Mouse (Mus musculus): ENCODE results near the gene Megf11. TPM values are rescaled to one million over a fixed set of nuclear protein-coding genes. Genes with fewer than 3 reads are reported as not detected.

Megf11 gene
- polyA plus RNA-seq, 1 experiment from 2014 or later, result 0.70 TPM

DNA sequence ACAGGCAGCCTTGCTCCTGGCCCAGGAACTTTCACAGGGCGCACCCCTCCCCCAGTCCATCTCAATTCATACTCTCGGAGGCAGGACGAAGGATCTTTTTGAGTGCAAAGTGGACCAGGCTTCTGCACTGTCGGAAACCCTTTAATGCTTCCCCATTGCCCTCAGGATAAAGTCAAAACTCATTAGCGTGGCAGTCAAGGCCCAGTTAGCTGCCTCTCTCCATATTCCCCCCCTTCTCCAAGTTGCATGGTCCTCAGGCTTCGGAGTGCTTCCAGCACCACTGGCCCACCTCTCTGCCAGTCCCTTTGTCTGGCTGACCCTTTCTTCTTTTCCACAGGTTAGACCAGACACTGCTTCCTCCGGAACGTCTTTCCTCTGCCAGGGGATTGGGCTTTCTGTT lies 16.7 kb downstream of the Megf11 start:
- Histone ChIP-seq H3K9me3 (replicated peaks; ENCODE audit: control insufficient read depth, low read length) (no peaks in the 10 kb centered on the region), H3K27ac (ENCODE audit: low read depth, low read length) (no peak overlapping the region), H3K4me1 (ENCODE audit: control insufficient read depth, insufficient read depth, low read length) (no peaks in the 10 kb centered on the region), H3K4me2 (no peak overlapping the region), H3K36me3 (ENCODE audit: control insufficient read depth, insufficient read depth, low read length) (no peaks in the 10 kb centered on the region), H3K9ac (ENCODE audit: low read depth, low read length) (no peak overlapping the region), H3K4me3 (ENCODE audit: low read depth, low read length) (no peak overlapping the region), H3K27me3 (ENCODE audit: control insufficient read depth, insufficient read depth, low read length) (no peaks in the 10 kb centered on the region)
- ATAC-seq (replicated peaks; ENCODE audit: insufficient number of reproducible peaks, low FRiP score, low TSS enrichment), result no peak
- WGBS (ENCODE audit: insufficient replicate concordance), result 77% methylated on average over 8 of the region's 8 CpGs

DNA sequence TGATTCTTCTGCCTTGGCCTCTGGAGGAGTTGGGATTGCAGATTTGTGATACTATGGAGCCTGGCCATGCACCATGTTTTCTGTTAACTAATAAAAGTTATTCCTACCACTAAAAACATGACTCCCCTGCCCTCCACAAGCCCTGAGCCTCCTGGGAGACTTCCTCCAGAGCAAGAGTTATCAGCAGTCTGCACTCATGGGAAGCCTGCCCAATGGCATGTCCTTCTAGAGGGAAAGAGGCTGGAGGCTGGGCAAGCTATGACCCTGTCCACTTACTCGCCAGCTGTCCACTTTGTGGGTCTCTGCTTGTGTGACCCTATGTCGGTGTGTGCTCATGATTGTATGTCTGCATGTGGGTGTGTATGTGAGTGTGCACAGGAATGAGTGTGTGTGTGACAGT lies 21.4 kb downstream of the Megf11 start:
- WGBS (ENCODE audit: insufficient replicate concordance), result 60% methylated on average over 2 of the region's 2 CpGs
- Histone ChIP-seq H3K9ac (ENCODE audit: low read depth, low read length) (no peak overlapping the region), H3K4me1 (ENCODE audit: control insufficient read depth, insufficient read depth, low read length) (no peaks in the 10 kb centered on the region), H3K4me2 (no peak overlapping the region), H3K27ac (ENCODE audit: low read depth, low read length) (no peak overlapping the region), H3K36me3 (ENCODE audit: control insufficient read depth, insufficient read depth, low read length) (no peaks in the 10 kb centered on the region), H3K4me3 (ENCODE audit: low read depth, low read length) (no peak overlapping the region), H3K27me3 (ENCODE audit: control insufficient read depth, insufficient read depth, low read length) (no peaks in the 10 kb centered on the region), H3K9me3 (replicated peaks; ENCODE audit: control insufficient read depth, low read length) (no peaks in the 10 kb centered on the region)
- ATAC-seq (replicated peaks; ENCODE audit: insufficient number of reproducible peaks, low FRiP score, low TSS enrichment), result no peak

DNA sequence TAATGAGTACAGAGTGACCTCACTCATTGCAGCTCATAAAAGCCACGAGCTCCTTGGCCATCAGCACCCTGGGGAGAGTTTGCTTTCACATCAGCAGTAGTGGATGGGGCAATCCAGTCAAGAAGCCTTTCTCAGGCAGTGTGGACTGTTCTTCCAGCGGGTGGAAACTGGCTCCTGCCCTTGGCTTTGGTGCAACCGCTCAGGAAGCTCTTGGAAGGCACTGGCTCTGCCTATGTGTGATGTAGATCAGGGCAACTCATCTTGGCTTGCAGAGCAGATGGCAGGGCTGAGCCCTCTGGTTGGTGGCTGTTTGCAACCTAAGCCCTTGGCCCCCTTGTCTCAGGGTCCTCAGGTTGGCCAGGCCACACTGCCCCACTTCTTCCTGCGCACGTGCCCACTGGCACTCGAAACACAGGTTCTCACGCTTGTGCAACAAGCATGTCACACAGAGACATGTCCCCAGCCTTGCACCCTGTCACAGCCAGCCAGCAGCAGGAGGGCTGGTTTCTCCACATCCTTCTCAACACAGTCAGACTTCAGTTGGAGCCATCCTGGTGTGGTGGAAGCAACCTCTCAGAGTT lies 22.1 kb downstream of the Megf11 start:
- WGBS (ENCODE audit: insufficient replicate concordance), result 78% methylated on average over 7 of the region's 7 CpGs
- H3K4me2 ChIP-seq, result no peak overlapping the region
- no peaks in the 10 kb centered on the region for H3K36me3 ChIP-seq (ENCODE audit: control insufficient read depth, insufficient read depth, low read length)
- H3K4me3 ChIP-seq (ENCODE audit: low read depth, low read length), result no peak overlapping the region
- H3K27ac ChIP-seq (ENCODE audit: low read depth, low read length), result no peak overlapping the region
- no peaks in the 10 kb centered on the region for H3K4me1 ChIP-seq (ENCODE audit: control insufficient read depth, insufficient read depth, low read length)
- H3K9me3 ChIP-seq (replicated peaks; ENCODE audit: control insufficient read depth, low read length), result no peaks in the 10 kb centered on the region
- H3K9ac ChIP-seq (ENCODE audit: low read depth, low read length), result no peak overlapping the region
- ATAC-seq (replicated peaks; ENCODE audit: insufficient number of reproducible peaks, low FRiP score, low TSS enrichment), result no peak
- H3K27me3 ChIP-seq (ENCODE audit: control insufficient read depth, insufficient read depth, low read length), result no peaks in the 10 kb centered on the region

DNA sequence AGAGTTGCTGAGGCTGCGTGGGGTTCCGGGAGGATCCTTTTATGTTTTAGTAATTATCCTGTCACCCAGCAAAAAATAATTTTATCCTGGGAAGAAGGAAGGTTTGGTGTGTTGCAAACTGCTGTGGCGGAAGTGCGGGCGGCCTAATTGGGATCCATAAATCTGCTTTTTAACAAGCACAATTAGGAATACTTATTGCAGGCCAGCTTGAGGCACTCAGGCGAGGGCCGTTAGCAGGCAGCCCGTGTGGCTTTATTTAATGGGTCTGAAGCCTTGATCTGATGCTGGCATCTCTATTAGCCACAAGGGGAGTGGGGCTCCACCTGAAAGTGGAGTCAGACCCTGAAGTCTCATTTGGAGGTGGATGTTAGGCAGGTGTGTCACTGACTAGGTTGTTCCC lies 23.4 kb downstream of the Megf11 start:
- 82% methylated on average over 8 of the region's 8 CpGs for WGBS (ENCODE audit: insufficient replicate concordance)

DNA sequence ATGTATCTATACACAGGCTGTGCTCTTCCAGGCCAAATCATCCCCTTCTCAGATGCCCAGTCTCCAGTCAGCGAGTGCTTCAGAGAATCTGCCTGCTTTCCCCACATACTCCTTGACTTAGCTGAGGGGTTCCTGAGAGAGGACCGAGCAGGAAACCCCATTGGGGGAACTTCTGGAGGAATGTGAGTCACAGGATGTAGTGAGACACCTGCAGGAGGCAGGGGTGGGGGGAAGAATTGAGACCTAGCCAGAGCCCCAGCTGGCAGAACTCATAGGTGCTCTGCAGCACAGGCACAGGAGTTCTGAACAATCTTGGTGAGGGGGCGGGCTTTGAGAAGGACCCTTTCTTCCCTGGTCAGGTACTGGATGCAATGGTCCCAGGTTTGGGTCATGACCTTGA lies 35.0 kb downstream of the Megf11 start:
- no peak overlapping the region for H3K27ac ChIP-seq (ENCODE audit: low read depth, low read length)
- no peak overlapping the region for H3K9ac ChIP-seq (ENCODE audit: low read depth, low read length)
- no peaks in the 10 kb centered on the region for H3K36me3 ChIP-seq (ENCODE audit: control insufficient read depth, insufficient read depth, low read length)
- H3K4me2 ChIP-seq, result no peak overlapping the region
- no peak overlapping the region for H3K4me3 ChIP-seq (ENCODE audit: low read depth, low read length)
- 75% methylated on average over 3 of the region's 3 CpGs for WGBS (ENCODE audit: insufficient replicate concordance)
- H3K27me3 ChIP-seq (ENCODE audit: control insufficient read depth, insufficient read depth, low read length), result no peaks in the 10 kb centered on the region
- H3K9me3 ChIP-seq (replicated peaks; ENCODE audit: control insufficient read depth, low read length), result no peaks in the 10 kb centered on the region
- no peak for ATAC-seq (replicated peaks; ENCODE audit: insufficient number of reproducible peaks, low FRiP score, low TSS enrichment)
- H3K4me1 ChIP-seq (ENCODE audit: control insufficient read depth, insufficient read depth, low read length), result no peaks in the 10 kb centered on the region

More for the DNA sequence above, 23.4 kb downstream of the Megf11 start:
- no peaks in the 10 kb centered on the region for H3K27me3 ChIP-seq (ENCODE audit: control insufficient read depth, insufficient read depth, low read length)
- no peak overlapping the region for H3K9ac ChIP-seq (ENCODE audit: low read depth, low read length)
- no peak overlapping the region for H3K27ac ChIP-seq (ENCODE audit: low read depth, low read length)
- H3K9me3 ChIP-seq (replicated peaks; ENCODE audit: control insufficient read depth, low read length), result no peaks in the 10 kb centered on the region
- H3K36me3 ChIP-seq (ENCODE audit: control insufficient read depth, insufficient read depth, low read length), result no peaks in the 10 kb centered on the region
- H3K4me1 ChIP-seq (ENCODE audit: control insufficient read depth, insufficient read depth, low read length), result no peaks in the 10 kb centered on the region
- no peak overlapping the region for H3K4me3 ChIP-seq (ENCODE audit: low read depth, low read length)
- H3K4me2 ChIP-seq, result no peak overlapping the region
- ATAC-seq (replicated peaks; ENCODE audit: insufficient number of reproducible peaks, low FRiP score, low TSS enrichment), result no peak

DNA sequence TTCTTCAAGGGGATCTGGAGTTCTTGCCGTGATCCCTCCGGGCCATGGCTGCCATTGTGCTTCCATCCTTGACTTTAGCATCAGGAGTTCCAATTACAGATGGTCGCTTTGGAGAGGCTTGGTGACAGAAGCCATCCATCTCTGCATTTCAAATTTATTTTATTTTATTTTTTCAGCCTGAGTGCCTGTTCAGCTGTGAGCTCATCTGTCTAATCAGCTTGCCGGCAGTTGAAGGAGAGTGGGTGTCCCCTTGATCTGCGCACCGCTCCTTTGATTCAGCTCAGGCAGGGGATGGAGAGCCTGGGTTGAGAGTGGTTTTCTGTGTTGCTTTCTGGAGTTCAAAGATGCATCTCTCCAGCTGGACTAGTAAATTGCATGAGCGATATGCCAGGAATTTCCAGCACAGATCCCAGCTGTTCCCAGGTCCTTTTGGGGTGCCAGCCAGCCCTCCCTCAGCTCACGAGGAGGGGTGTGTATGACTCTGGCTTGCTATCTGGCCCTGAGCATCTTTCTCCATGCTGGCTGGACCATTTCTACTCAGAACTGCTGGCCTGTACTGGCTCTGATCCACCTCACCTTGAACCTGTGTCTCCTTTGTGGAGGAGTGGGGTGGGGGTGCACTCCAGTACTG lies 36.7 kb downstream of the Megf11 start:
- Histone ChIP-seq H3K36me3 (ENCODE audit: control insufficient read depth, insufficient read depth, low read length) (no peaks in the 10 kb centered on the region), H3K4me1 (ENCODE audit: control insufficient read depth, insufficient read depth, low read length) (no peaks in the 10 kb centered on the region), H3K4me3 (ENCODE audit: low read depth, low read length) (no peak overlapping the region), H3K9me3 (replicated peaks; ENCODE audit: control insufficient read depth, low read length) (no peaks in the 10 kb centered on the region), H3K27ac (ENCODE audit: low read depth, low read length) (no peak overlapping the region), H3K27me3 (ENCODE audit: control insufficient read depth, insufficient read depth, low read length) (no peaks in the 10 kb centered on the region), H3K4me2 (no peak overlapping the region), H3K9ac (ENCODE audit: low read depth, low read length) (no peak overlapping the region)
- ATAC-seq (replicated peaks; ENCODE audit: insufficient number of reproducible peaks, low FRiP score, low TSS enrichment), result no peak
- WGBS (ENCODE audit: insufficient replicate concordance), result 75% methylated on average over 8 of the region's 8 CpGs

DNA sequence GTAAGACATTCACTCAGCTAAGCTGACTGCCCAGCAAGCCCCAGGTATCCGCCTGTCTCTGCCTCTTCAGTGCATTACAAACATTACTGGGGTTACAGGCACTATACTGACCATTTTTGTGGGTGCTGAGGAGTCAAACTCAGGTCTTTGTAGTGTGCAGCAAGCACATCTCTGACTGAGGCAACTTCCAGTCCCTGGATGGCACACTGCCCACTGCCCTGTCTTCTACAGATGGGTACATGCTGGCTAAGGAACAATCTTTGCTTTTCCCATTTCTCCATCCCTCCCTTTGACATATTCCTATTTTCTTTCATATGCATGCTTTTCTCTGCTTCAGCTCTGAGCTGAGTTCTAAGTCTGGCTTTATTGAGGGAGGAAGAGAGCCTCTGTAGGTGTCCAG lies 38.5 kb downstream of the Megf11 start:
- H3K36me3 ChIP-seq (ENCODE audit: control insufficient read depth, insufficient read depth, low read length), result no peaks in the 10 kb centered on the region
- no peak overlapping the region for H3K4me2 ChIP-seq
- no peak overlapping the region for H3K9ac ChIP-seq (ENCODE audit: low read depth, low read length)
- H3K4me1 ChIP-seq (ENCODE audit: control insufficient read depth, insufficient read depth, low read length), result no peaks in the 10 kb centered on the region
- H3K27ac ChIP-seq (ENCODE audit: low read depth, low read length), result no peak overlapping the region
- no peaks in the 10 kb centered on the region for H3K9me3 ChIP-seq (replicated peaks; ENCODE audit: control insufficient read depth, low read length)
- no peak for ATAC-seq (replicated peaks; ENCODE audit: insufficient number of reproducible peaks, low FRiP score, low TSS enrichment)
- no peaks in the 10 kb centered on the region for H3K27me3 ChIP-seq (ENCODE audit: control insufficient read depth, insufficient read depth, low read length)
- WGBS (ENCODE audit: insufficient replicate concordance), result 86% methylated on average over 1 of the region's 1 CpGs
- no peak overlapping the region for H3K4me3 ChIP-seq (ENCODE audit: low read depth, low read length)

DNA sequence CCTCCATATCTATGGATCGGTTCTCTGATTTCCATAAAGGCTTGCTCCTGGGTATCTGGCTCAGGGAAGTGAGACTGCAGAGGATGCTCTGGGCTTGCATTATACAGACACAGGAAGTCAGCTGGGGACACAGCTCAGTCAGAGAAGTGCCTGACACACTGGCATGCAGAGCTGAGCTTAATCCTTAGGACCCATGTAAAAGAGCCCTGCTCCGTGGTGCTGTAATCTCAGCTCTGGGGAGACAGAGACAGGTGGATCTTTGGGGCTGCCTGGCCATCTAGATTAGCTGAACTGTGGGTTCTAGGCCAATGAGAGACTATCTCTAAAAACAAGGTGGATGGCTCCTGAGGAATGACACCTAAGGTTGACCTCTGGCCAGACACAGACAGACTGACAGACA lies 50.7 kb downstream of the Megf11 start:
- Histone ChIP-seq H3K9me3 (replicated peaks; ENCODE audit: control insufficient read depth, low read length) (no peaks in the 10 kb centered on the region), H3K4me3 (ENCODE audit: low read depth, low read length) (no peak overlapping the region), H3K4me1 (ENCODE audit: control insufficient read depth, insufficient read depth, low read length) (no peaks in the 10 kb centered on the region), H3K9ac (ENCODE audit: low read depth, low read length) (no peak overlapping the region), H3K36me3 (ENCODE audit: control insufficient read depth, insufficient read depth, low read length) (no peaks in the 10 kb centered on the region), H3K27ac (ENCODE audit: low read depth, low read length) (no peak overlapping the region), H3K4me2 (no peak overlapping the region), H3K27me3 (ENCODE audit: control insufficient read depth, insufficient read depth, low read length) (no peaks in the 10 kb centered on the region)
- no peak for ATAC-seq (replicated peaks; ENCODE audit: insufficient number of reproducible peaks, low FRiP score, low TSS enrichment)
- WGBS (ENCODE audit: insufficient replicate concordance), result 61% methylated on average over 2 of the region's 2 CpGs

DNA sequence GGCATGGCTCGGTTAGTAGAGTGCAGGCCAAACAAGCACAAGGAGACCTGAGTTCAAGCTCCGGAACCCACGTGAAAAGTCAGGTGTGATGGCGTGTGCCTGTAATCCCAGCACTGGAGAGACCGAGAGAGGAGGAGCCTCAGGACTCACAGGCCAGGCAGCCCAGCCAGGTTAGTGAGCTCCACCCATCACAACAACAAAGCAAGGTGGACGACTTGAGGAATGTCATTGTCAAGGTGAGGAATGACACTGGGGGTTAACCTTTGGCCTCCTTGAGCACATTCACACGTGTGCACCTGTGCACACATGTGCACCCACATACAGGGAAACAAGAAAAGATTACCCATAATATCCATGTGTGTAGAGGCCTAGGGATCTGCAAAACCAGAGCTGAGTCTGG lies 54.7 kb downstream of the Megf11 start:
- H3K9me3 ChIP-seq (replicated peaks; ENCODE audit: control insufficient read depth, low read length), result no peaks in the 10 kb centered on the region
- H3K27ac ChIP-seq (ENCODE audit: low read depth, low read length), result no peak overlapping the region
- H3K4me1 ChIP-seq (ENCODE audit: control insufficient read depth, insufficient read depth, low read length), result no peaks in the 10 kb centered on the region
- H3K4me3 ChIP-seq (ENCODE audit: low read depth, low read length), result no peak overlapping the region
- no peak overlapping the region for H3K9ac ChIP-seq (ENCODE audit: low read depth, low read length)
- H3K36me3 ChIP-seq (ENCODE audit: control insufficient read depth, insufficient read depth, low read length), result no peaks in the 10 kb centered on the region
- H3K27me3 ChIP-seq (ENCODE audit: control insufficient read depth, insufficient read depth, low read length), result no peaks in the 10 kb centered on the region
- ATAC-seq (replicated peaks; ENCODE audit: insufficient number of reproducible peaks, low FRiP score, low TSS enrichment), result no peak
- no peak overlapping the region for H3K4me2 ChIP-seq
- WGBS (ENCODE audit: insufficient replicate concordance), result 72% methylated on average over 7 of the region's 7 CpGs

Data from heart, embryonic 11.5 days (tissue).